Mouse (Mus musculus): Measurements from ENCODE around the gene Lefty1. TPM values are rescaled to one million over a fixed set of nuclear protein-coding genes. Genes with fewer than 3 reads are reported as not detected.
"Not testable (repeated sequence)": the region's sequence is repeated elsewhere in the genome, so short reads cannot be mapped to it uniquely, and the experiment has no call there.

The Lefty1 gene
- polyA plus RNA-seq (2016; fragmentation: Nextera tagmentation; extraction: Ambion mirVana), result 0.11 and 0.39 TPM in 2 replicates

DNA sequence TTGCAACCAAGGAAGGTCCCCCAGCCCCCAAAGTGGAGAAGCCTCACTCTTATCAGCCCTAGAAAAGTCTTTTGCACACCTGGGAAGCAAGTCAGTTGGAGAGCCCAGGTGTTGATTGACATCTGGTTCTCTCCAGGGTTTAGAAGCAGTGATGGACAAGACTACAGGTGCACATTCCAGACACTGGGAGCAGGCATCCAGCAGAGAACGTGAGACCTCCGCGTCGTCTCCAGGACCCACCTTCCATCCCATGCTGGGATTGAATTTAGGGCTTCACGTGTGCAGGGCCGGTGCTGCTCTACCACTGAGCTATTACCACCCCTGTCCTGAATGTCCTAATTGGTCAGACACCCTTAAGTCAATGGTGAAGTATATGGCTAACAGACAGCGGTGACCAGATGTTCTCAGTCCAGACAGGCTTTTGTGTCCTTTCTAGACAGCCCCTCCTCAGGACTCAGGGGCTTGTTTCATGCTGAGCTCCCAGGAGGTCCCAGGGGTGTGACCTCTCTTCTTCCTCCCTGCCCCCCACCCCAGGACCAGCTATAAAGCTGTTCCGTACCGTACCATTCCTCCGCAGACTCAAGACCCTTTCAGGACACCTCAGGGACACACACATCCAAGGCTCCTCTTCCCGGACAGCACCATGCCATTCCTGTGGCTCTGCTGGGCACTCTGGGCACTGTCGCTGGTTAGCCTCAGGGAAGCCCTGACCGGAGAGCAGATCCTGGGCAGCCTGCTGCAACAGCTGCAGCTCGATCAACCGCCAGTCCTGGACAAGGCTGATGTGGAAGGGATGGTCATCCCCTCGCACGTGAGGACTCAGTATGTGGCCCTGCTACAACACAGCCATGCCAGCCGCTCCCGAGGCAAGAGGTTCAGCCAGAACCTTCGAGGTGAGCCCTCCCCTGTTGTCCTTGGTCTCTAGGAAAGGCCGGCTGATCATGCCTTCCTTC lies at the start of gene Lefty1:
TSS of gene Lefty1 (plus strand) at position 556 of the 953 bp plus-strand sequence.
- H3K27me3 ChIP-seq (replicated peaks; ENCODE audit: low read depth, poor library complexity, severe bottlenecking), result peaks cover 62% of the 10 kb centered on the region
- H3K4me3 ChIP-seq, result no peak within 1 kb of the TSS
- peaks cover 28% of the 10 kb centered on the region for H3K4me1 ChIP-seq
- H3K36me3 ChIP-seq (replicated peaks), result no peaks in the 10 kb centered on the region
- WGBS, result 12% methylated on average over 21 of the region's 21 CpGs
- no peak for DNase-seq (ENCODE audit: low spot score)
- H3K9me3 ChIP-seq, result no peaks in the 10 kb centered on the region
- H3K27ac ChIP-seq (replicated peaks), result no peak within 1 kb of the TSS

DNA sequence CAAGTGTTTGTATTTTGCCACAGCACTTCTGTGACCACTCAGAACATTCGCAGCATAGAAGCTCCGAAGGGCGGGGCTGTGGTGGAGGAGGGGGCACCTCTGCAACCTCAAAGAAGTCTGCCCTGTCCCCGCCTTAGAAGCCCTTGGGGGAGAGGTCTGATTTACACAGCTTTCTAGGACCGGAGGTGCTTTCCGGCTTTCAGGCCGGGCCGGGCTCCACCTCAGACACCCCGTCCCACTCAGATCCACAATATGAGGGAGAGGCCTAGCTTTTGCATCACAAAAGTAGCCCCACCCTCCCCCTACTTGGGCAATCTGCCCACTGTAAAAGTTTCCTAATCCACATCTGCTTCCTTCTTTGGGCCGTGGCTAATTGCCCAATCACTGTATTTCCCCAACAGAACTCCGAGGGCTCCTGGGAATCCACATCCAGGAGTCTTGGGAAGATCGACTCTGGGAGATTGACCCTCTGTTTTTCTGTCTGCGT lies 46.2 kb upstream of the Lefty1 start:
- H3K27me3 ChIP-seq (replicated peaks; ENCODE audit: low read depth, poor library complexity, severe bottlenecking), result peaks cover 57% of the 10 kb centered on the region
- no peaks in the 10 kb centered on the region for H3K36me3 ChIP-seq (replicated peaks)
- H3K4me3 ChIP-seq, result peak overlapping the region; percentile 19
- DNase-seq (ENCODE audit: low spot score), result peak; percentile 42
- peaks cover 23% of the 10 kb centered on the region for H3K4me1 ChIP-seq
- H3K27ac ChIP-seq (replicated peaks), result peak overlapping the region; percentile 31; the same call in 1 of the 2 replicates
- 4% methylated on average over 13 of the region's 13 CpGs for WGBS
- H3K9me3 ChIP-seq, result no peaks in the 10 kb centered on the region

DNA sequence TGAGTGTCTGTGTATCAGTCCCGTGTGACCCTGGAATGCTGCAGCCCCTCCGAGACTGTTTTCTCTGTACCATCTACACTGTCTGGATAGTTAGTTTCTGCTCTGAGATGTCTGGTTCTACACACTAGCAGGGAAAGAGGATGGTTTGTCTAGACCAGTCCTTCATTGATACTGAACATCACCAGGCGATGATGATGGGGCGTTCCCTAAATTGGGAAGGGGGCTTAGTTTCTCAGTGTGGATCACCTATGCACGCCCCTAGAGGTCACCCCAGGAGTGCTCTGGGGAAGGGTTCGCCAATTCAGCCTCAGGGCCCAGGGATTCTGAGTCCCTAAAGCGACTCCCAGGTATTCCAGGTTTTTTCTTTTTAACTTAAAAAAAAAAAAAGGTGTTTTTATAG lies 45.6 kb upstream of the Lefty1 start:
- Histone ChIP-seq H3K36me3 (replicated peaks) (no peaks in the 10 kb centered on the region), H3K27me3 (replicated peaks; ENCODE audit: low read depth, poor library complexity, severe bottlenecking) (peaks cover 60% of the 10 kb centered on the region), H3K27ac (replicated peaks) (peak overlapping the region; percentile 31; the same call in 1 of the 2 replicates), H3K4me3 (peak overlapping the region; percentile 19; the same call in 1 of the 2 replicates), H3K4me1 (peaks cover 25% of the 10 kb centered on the region), H3K9me3 (no peaks in the 10 kb centered on the region)
- no peak for DNase-seq (ENCODE audit: low spot score)
- WGBS, result 33% methylated on average over 7 of the region's 7 CpGs

DNA sequence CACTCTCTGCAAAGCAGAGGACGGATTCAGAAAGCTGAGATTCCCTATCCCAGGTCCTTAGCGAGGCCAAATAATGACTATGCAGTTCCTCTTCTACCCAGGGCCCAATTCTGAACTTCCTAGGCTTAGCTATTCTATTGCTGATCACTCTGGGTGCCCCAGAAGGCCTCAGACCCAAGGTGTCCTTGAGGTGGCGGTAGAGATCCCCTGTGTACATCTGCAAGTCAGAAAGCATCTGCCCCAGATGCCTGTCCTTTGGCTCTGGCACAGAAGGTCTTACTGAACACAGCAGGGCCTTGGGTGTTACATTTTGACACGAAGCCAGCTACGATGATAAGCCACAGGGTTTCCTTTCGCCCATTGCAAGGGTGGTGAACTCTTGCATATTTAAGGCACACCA lies 45.0 kb upstream of the Lefty1 start:
- H3K4me3 ChIP-seq, result no peak overlapping the region
- no peak overlapping the region for H3K27ac ChIP-seq (replicated peaks)
- DNase-seq (ENCODE audit: low spot score), result no peak
- no peaks in the 10 kb centered on the region for H3K9me3 ChIP-seq
- peaks cover 67% of the 10 kb centered on the region for H3K27me3 ChIP-seq (replicated peaks; ENCODE audit: low read depth, poor library complexity, severe bottlenecking)
- no peaks in the 10 kb centered on the region for H3K36me3 ChIP-seq (replicated peaks)
- WGBS, result 38% methylated on average over 6 of the region's 6 CpGs
- peaks cover 32% of the 10 kb centered on the region for H3K4me1 ChIP-seq

DNA sequence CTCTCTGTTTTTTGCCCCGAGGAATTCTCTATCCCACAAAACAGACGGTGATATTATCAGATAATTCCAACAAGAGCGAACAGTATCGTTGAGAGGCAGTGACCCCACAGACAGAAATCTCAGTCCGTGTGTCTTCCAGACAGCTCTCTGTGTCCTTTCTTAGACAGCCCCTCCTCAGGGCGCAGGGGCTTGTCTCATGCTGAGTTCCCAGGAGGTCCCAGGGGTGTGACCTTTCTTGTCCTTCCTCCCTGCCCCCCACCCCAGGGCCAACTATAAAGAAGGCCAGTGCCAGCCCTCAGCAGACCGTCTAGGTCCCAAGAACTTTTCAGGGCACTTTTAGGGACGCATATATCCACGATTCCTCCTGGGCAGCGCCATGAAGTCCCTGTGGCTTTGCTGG lies 42.0 kb upstream of the Lefty1 start, which contains the start of gene Lefty2:
TSS of gene Lefty2 (plus strand) at position 301 of the 400 bp plus-strand sequence.
- H3K27me3 ChIP-seq (replicated peaks; ENCODE audit: low read depth, poor library complexity, severe bottlenecking), result peaks cover 79% of the 10 kb centered on the region
- no peak within 1 kb of the TSS for H3K27ac ChIP-seq (replicated peaks)
- no peak for DNase-seq (ENCODE audit: low spot score)
- no peaks in the 10 kb centered on the region for H3K36me3 ChIP-seq (replicated peaks)
- H3K9me3 ChIP-seq, result no peaks in the 10 kb centered on the region
- H3K4me3 ChIP-seq, result no peak within 1 kb of the TSS
- 58% methylated on average over 10 of the region's 10 CpGs for WGBS
- H3K4me1 ChIP-seq, result peaks cover 32% of the 10 kb centered on the region

DNA sequence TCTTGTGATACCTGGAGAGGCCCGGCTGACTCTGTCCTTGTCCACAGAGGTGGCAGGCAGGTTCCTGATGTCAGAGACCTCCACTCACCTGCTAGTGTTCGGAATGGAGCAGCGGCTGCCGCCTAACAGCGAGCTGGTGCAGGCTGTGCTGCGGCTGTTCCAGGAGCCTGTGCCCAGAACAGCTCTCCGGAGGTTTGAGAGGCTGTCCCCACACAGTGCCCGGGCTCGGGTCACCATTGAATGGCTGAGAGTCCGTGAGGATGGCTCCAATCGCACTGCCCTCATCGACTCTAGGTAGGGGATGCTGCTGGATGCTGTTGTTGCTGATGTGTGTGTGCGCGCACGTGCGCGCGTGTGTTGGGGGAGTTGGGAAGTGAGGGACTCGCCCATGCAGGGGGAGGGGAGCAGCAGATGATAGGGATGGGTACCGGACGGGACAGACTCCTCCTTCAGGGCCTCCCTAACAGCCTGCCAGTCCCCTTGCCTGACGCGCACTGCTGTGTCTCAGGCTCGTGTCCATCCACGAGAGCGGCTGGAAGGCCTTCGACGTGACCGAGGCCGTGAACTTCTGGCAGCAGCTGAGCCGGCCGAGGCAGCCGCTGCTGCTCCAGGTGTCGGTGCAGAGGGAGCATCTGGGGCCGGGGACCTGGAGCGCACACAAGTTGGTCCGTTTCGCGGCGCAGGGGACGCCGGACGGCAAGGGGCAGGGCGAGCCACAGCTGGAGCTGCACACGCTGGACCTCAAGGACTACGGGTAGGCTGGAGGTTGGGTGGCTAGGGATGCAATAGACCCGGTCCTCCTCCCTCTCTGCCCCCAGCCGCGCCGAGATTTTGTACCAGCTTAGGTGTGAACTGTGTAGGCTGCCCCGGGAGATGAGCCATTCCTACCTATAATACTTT lies 40.5 kb upstream of the Lefty1 start:
- WGBS, result 4% methylated on average over 51 of the region's 51 CpGs
- H3K4me3 ChIP-seq, result peak overlapping the region; percentile 44
- not testable (repeated sequence) for H3K36me3 ChIP-seq (replicated peaks); H3K27ac ChIP-seq (replicated peaks); H3K9me3 ChIP-seq
- peak; percentile 44 for DNase-seq (ENCODE audit: low spot score)
- peaks cover 17% of the 10 kb centered on the region for H3K4me1 ChIP-seq
- peaks cover 64% of the 10 kb centered on the region for H3K27me3 ChIP-seq (replicated peaks; ENCODE audit: low read depth, poor library complexity, severe bottlenecking)

DNA sequence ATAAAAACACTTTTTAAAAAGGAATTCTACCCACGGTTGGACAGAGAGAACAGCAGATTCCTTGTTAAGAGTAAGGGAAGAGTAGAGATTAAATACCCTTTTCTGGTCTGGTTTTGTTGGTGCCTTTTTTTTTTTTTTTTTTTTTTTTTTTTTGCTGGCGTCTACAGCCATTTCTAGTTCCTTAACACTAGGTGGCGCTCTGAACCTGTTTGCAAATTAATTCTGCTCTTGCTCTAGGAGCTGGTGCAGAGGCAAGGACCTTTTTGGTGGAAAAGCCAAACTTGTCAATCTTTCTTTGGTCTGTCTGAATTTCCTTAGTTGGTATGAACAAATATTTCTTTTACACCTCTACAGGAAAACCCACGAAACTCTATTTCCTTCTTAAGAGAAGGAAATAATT lies 33.7 kb upstream of the Lefty1 start:
- Histone ChIP-seq H3K36me3 (replicated peaks) (peaks cover 9% of the 10 kb centered on the region), H3K27me3 (replicated peaks; ENCODE audit: low read depth, poor library complexity, severe bottlenecking) (peaks cover 6% of the 10 kb centered on the region), H3K4me1 (peaks cover 19% of the 10 kb centered on the region), H3K4me3 (no peak overlapping the region), H3K9me3 (no peaks in the 10 kb centered on the region), H3K27ac (replicated peaks) (no peak overlapping the region)
- no peak for DNase-seq (ENCODE audit: low spot score)
- 2% methylated on average over 4 of the region's 4 CpGs for WGBS

DNA sequence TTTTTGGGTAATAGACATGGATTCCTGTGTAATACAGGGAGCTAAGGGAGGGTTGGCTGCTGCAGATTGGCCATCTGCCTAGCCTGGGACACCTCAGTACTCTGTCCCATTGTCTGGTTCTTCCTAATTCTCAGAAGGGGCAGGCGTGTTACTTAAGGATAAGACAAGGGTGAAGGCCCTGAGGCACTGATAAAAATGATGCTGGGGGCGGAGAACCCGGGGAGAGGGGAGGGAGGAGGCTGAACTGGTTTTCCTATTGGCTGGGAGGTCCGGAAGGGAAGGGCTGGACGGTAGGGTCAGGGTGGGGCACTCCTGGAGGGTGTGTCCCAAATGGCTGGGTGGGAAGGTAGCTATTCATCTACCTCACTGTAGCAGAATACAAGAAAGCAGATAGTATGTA lies 31.9 kb upstream of the Lefty1 start:
- WGBS, result 33% methylated on average over 5 of the region's 5 CpGs
- H3K4me1 ChIP-seq, result peaks cover 19% of the 10 kb centered on the region

DNA sequence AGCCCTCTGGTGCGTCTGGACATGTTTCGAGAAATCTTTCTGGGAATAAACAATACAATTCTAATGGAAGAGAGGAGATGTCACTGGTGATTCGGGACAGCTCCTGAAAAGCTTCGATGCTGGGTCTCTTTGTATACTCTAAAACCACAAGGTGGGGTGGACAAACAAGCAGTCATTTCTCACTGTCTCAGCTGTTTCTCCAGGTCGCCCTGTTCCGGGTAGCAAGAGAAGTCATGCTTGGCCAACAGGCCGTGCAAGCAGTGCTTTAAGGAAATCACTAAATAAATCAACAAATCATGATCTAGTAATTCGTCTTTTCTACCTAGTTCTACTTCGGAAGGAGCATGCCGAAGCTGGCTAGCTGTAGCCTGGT lies 31.2 kb upstream of the Lefty1 start:
- peak overlapping the region; percentile 97 for H3K4me3 ChIP-seq
- no peaks in the 10 kb centered on the region for H3K9me3 ChIP-seq
- no peaks in the 10 kb centered on the region for H3K27me3 ChIP-seq (replicated peaks; ENCODE audit: low read depth, poor library complexity, severe bottlenecking)
- WGBS, result 42% methylated on average over 10 of the region's 10 CpGs
- peaks cover 19% of the 10 kb centered on the region for H3K4me1 ChIP-seq
- no peak for DNase-seq (ENCODE audit: low spot score)
- peaks cover 34% of the 10 kb centered on the region for H3K36me3 ChIP-seq (replicated peaks)
- H3K27ac ChIP-seq (replicated peaks), result peak overlapping the region; percentile 83

More for the DNA sequence above, 31.9 kb upstream of the Lefty1 start:
- Histone ChIP-seq H3K9me3 (no peaks in the 10 kb centered on the region), H3K4me3 (no peak overlapping the region), H3K27me3 (replicated peaks; ENCODE audit: low read depth, poor library complexity, severe bottlenecking) (no peaks in the 10 kb centered on the region), H3K27ac (replicated peaks) (no peak overlapping the region), H3K36me3 (replicated peaks) (peaks cover 27% of the 10 kb centered on the region)
- no peak for DNase-seq (ENCODE audit: low spot score)

DNA sequence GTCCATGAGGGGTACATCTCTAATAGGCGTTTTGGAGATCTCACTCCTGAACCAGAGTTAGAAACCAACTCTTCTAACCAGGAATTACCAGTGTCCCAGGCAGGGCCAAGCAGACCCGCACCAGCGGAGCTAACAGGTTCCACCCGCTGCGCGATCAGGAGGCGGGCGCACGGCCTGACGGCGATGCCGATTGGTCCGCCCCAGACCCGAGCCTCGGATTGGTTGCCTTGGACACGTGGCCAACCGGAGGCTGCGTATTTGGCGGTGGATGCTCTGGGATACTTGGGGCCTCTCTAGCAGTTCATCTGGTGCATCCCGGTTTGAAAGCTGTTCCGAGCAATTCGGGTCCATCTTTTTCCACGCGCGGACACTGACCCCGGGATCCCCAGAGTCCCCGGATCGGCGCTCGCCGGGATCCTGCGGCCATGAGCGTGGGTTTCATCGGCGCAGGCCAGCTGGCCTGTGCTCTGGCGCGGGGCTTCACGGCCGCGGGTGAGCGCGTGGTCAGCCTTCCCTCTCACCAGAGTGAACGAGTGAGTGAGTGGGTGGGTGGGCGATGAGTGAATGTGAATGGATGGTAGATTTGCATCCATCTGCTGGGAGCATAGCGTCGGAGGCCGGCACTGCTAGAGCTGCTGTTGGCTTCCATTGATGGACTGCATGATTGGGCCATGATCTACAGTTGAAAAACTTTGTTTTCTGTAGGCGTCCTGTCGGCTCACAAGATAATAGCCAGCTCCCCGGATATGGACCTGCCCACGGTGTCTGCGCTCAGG lies 30.6 kb upstream of the Lefty1 start, which contains the start of gene Pycr2:
TSS of gene Pycr2 (plus strand) at position 255 of the 776 bp plus-strand sequence.
- Histone ChIP-seq H3K9me3 (no peaks in the 10 kb centered on the region), H3K4me1 (peaks cover 19% of the 10 kb centered on the region), H3K36me3 (replicated peaks) (peaks cover 40% of the 10 kb centered on the region), H3K4me3 (peak within 1 kb of the TSS; percentile 97), H3K27ac (replicated peaks) (peak within 1 kb of the TSS; percentile 96), H3K27me3 (replicated peaks; ENCODE audit: low read depth, poor library complexity, severe bottlenecking) (no peaks in the 10 kb centered on the region)
- WGBS, result under 1% methylated on average over 52 of the region's 52 CpGs
- peak; percentile 97 for DNase-seq (ENCODE audit: low spot score)

DNA sequence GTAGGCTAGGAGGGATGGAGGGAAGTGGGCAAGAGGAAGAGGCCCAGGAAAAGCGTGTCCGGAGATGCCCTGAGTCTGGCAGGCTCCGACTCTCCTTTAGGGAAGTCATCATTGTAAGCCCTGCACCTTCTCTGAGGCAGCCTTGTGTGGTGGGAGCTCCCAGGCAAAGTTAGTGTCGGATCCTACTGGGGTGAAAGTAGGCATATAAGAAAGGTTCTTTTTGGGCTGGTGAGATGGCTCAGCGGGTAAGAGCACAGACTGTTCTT lies 30.1 kb upstream of the Lefty1 start:
- H3K27ac ChIP-seq (replicated peaks), result peak overlapping the region; percentile 96
- no peak for DNase-seq (ENCODE audit: low spot score)
- H3K9me3 ChIP-seq, result no peaks in the 10 kb centered on the region
- H3K4me3 ChIP-seq, result peak overlapping the region; percentile 97
- peaks cover 42% of the 10 kb centered on the region for H3K36me3 ChIP-seq (replicated peaks)
- H3K27me3 ChIP-seq (replicated peaks; ENCODE audit: low read depth, poor library complexity, severe bottlenecking), result no peaks in the 10 kb centered on the region
- H3K4me1 ChIP-seq, result peaks cover 19% of the 10 kb centered on the region
- 5% methylated on average over 5 of the region's 5 CpGs for WGBS

DNA sequence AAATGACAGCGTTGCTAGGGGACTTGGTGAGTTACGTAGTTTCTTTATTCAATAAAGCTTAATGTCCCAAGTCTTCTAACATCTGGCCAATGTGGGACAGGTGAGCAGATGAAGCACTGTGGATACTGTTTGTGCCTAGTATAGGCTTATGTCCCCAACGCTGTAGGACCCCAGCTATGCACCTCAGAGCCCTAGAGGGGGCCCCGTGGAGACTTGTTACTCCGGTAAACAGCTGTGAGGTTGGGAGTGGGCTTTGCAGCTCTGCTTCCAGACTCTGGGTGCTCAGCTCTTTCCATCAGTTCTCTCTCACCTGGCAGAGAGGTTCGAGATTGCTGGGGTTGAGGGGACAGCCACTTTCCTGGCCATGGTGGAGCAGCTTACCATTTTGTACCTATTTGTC lies 29.5 kb upstream of the Lefty1 start:
- Histone ChIP-seq H3K27ac (replicated peaks) (peak overlapping the region; percentile 55), H3K36me3 (replicated peaks) (peaks cover 42% of the 10 kb centered on the region), H3K4me1 (peaks cover 19% of the 10 kb centered on the region), H3K4me3 (peak overlapping the region; percentile 97), H3K27me3 (replicated peaks; ENCODE audit: low read depth, poor library complexity, severe bottlenecking) (no peaks in the 10 kb centered on the region), H3K9me3 (no peaks in the 10 kb centered on the region)
- 73% methylated on average over 6 of the region's 6 CpGs for WGBS
- no peak for DNase-seq (ENCODE audit: low spot score)

All from embryonic facial prominence, embryonic 10.5 days (tissue).